Mouse (Mus musculus): ENCODE results near the gene Ccdc158. TPM values are rescaled to one million over a fixed set of nuclear protein-coding genes. Genes with fewer than 3 reads are reported as not detected.
A peak's percentile ranks its signal among the peaks of the same experiment; 100 is the strongest.

Gene Ccdc158
- total RNA-seq, 2 experiments from 2014 or later: 0.30 to 0.39 TPM

- no peak for DNase-seq (ENCODE audit: low spot score in 2 of 2)
- intact Hi-C loops (cut with DNase I): no loop called here
Measured at GRCm38 (mm10) chr5:92612756-92613155, 62.3 kb downstream of the Ccdc158 start.

- no peak for DNase-seq (ENCODE audit: low spot score in 2 of 2)
- intact Hi-C loops (cut with DNase I): no loop called here
Measured at GRCm38 (mm10) chr5:92607492-92608229, 67.4 kb downstream of the Ccdc158 start.

GRCm38 (mm10) chr5:92604452-92605247, 70.4 kb downstream of the Ccdc158 start:
- intact Hi-C loops (cut with DNase I): no loop called here
- no peak for DNase-seq (ENCODE audit: low spot score in 2 of 2)

- intact Hi-C loops (cut with DNase I): no loop called here
- peak; percentile 24 to 26 for DNase-seq (ENCODE audit: low spot score in 2 of 2)
Measured at GRCm38 (mm10) chr5:92602691-92603690, 72.1 kb downstream of the Ccdc158 start, which contains the start of gene Stbd1. Stbd1 (plus strand) TSS chr5:92603041.

- peak in 1 of 2 experiments; percentile 36 for DNase-seq (ENCODE audit: low spot score in 2 of 2)
- intact Hi-C loops (cut with DNase I): no loop called here
Measured at GRCm38 (mm10) chr5:92599030-92599429, 76.0 kb downstream of the Ccdc158 start.

- intact Hi-C loops (cut with DNase I): no loop called here
- DNase-seq (ENCODE audit: low spot score in 2 of 2): no peak
Measured at GRCm38 (mm10) chr5:92596865-92597264, 78.2 kb downstream of the Ccdc158 start.

- no peak for DNase-seq (ENCODE audit: low spot score in 2 of 2)
- intact Hi-C loops (cut with DNase I): no loop called here
Measured at GRCm38 (mm10) chr5:92595026-92595425, 80.0 kb downstream of the Ccdc158 start.

GRCm38 (mm10) chr5:92585932-92586331, 89.1 kb downstream of the Ccdc158 start:
- no peak for DNase-seq (ENCODE audit: low spot score in 2 of 2)
- intact Hi-C loops (cut with DNase I): no loop called here

GRCm38 (mm10) chr5:92579559-92579958, 95.5 kb downstream of the Ccdc158 start:
- intact Hi-C loops (cut with DNase I): no loop called here
- DNase-seq (ENCODE audit: low spot score in 2 of 2): no peak

- intact Hi-C loops (cut with DNase I): no loop called here
- no peak for DNase-seq (ENCODE audit: low spot score in 2 of 2)
Measured at GRCm38 (mm10) chr5:92571232-92571631, 103.8 kb downstream of the Ccdc158 start.

- intact Hi-C loops (cut with DNase I): no loop called here
- peak in 1 of 2 experiments; percentile 16 for DNase-seq (ENCODE audit: low spot score in 2 of 2)
Measured at GRCm38 (mm10) chr5:92562002-92562401, 113.1 kb downstream of the Ccdc158 start.

- intact Hi-C loops (cut with DNase I): no loop called here
- no peak for DNase-seq (ENCODE audit: low spot score in 2 of 2)
Measured at GRCm38 (mm10) chr5:92560201-92560600, 114.9 kb downstream of the Ccdc158 start.

Other genes with a start within 250 kb of the Ccdc158 start
- 10 to 100 TPM; 25.3 to 28.5 TPM for gene Nup54, start 240.1 kb downstream of the Ccdc158 start, total RNA-seq (2021)
- gene Scarb2, start 168.4 kb downstream of the Ccdc158 start, total RNA-seq (2021): 10 to 100 TPM; 80.5 to 87.8 TPM
- under 1 TPM in 1 of 2 experiments, not detected in 1; 0.32 TPM for gene Fam47e, start 120.2 kb downstream of the Ccdc158 start, total RNA-seq (2021)
- gene Stbd1, start 72.2 kb downstream of the Ccdc158 start, total RNA-seq (2021): 1 to 10 TPM in 1 of 2 experiments, under 1 TPM in 1; 0.72 to 1.1 TPM
- gene Shroom3, start 8.2 kb upstream of the Ccdc158 start, total RNA-seq (2021): 1 to 10 TPM; 3.3 to 3.4 TPM